Mouse (Mus musculus): ENCODE data around the gene Tjap1. TPM values are rescaled to one million over a fixed set of nuclear protein-coding genes. Genes with fewer than 3 reads are reported as not detected.
A peak's percentile ranks its signal among the peaks of the same experiment; 100 is the strongest.

Tjap1 gene
- polyA plus RNA-seq, 1 experiment from 2014 or later, result 34.6 TPM

DNA sequence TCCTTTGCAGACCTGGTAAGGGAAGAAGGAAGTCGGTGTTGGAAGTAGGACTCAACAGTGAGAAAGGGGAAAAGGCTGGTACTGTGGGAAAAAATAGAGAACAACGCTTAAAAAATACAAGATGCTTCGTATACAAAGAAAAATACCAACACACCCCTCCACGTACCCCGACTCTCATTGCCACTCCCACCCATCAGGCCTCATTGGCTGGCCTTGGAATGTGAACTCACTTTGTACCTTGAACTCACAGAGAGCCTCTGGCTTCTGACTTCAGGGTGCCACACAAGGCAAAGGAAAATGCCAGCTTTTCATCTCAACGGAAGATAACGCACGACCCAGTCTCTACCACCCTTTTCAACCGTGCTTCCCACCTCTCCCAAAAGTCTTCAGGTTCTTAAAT lies 314 bp upstream of the Tjap1 start:
- Histone ChIP-seq H3K36me3 (ENCODE audit: control insufficient read depth, insufficient read depth, low read length) (peaks cover 25% of the 10 kb centered on the region), H3K27ac (replicated peaks in 1 of 2; ENCODE audit: control insufficient read depth in 1 of 2, insufficient read depth in 1 of 2, low read depth in 2 of 2, low read length in 2 of 2) (peak overlapping the region in 1 of 2 experiments; percentile 88; a peak in 1 of 4 replicates), H3K4me1 (ENCODE audit: control insufficient read depth in 2 of 2, insufficient read depth in 2 of 2, low read length in 2 of 2) (peaks cover 10 to 26% of the 10 kb centered on the region in 2 experiments), H3K27me3 (ENCODE audit: control insufficient read depth, insufficient read depth, low read length) (no peaks in the 10 kb centered on the region), H3K9me3 (ENCODE audit: control insufficient read depth, low read length) (no peaks in the 10 kb centered on the region), H3K9ac (ENCODE audit: low read length) (peak overlapping the region; percentile 86; the same call in 1 of the 2 replicates), H3K4me3 (ENCODE audit: control insufficient read depth in 1 of 2, insufficient read depth in 1 of 2, low read depth in 1 of 2, low read length in 2 of 2) (peak overlapping the region; percentile 4 to 80; a peak in 3 of 4 replicates), H3K4me2 (ENCODE audit: low read length) (peak overlapping the region; percentile 94)
- ATAC-seq (ENCODE audit: insufficient number of reproducible peaks, insufficient read depth, low FRiP score, low read depth), result no peak
- 26% methylated on average over 9 of the region's 9 CpGs for WGBS

- peaks cover 27 to 41% of the 10 kb centered on the region in 2 experiments for H3K4me1 ChIP-seq (ENCODE audit: control insufficient read depth in 2 of 2, insufficient read depth in 2 of 2, low read length in 2 of 2)
- 81% methylated on average over 12 of the region's 12 CpGs for WGBS
- peaks cover 46% of the 10 kb centered on the region for H3K36me3 ChIP-seq (ENCODE audit: control insufficient read depth, insufficient read depth, low read length)
- peak overlapping the region; percentile 56 to 64; a peak in 3 of 4 replicates for H3K27ac ChIP-seq (replicated peaks in 1 of 2; ENCODE audit: control insufficient read depth in 1 of 2, insufficient read depth in 1 of 2, low read depth in 2 of 2, low read length in 2 of 2)
- H3K27me3 ChIP-seq (ENCODE audit: control insufficient read depth, insufficient read depth, low read length), result no peaks in the 10 kb centered on the region
- ATAC-seq (ENCODE audit: insufficient number of reproducible peaks, insufficient read depth, low FRiP score, low read depth), result no peak
- H3K4me2 ChIP-seq (ENCODE audit: low read length), result no peak overlapping the region
- H3K9ac ChIP-seq (ENCODE audit: low read length), result peak overlapping the region; percentile 13; the same call in 1 of the 2 replicates
- no peaks in the 10 kb centered on the region for H3K9me3 ChIP-seq (ENCODE audit: control insufficient read depth, low read length)
- H3K4me3 ChIP-seq (ENCODE audit: control insufficient read depth in 1 of 2, insufficient read depth in 1 of 2, low read depth in 1 of 2, low read length in 2 of 2), result no peak overlapping the region
Observed at GRCm38 (mm10) chr17:46278011-46278765, 4.6 kb downstream of the Tjap1 start.

DNA sequence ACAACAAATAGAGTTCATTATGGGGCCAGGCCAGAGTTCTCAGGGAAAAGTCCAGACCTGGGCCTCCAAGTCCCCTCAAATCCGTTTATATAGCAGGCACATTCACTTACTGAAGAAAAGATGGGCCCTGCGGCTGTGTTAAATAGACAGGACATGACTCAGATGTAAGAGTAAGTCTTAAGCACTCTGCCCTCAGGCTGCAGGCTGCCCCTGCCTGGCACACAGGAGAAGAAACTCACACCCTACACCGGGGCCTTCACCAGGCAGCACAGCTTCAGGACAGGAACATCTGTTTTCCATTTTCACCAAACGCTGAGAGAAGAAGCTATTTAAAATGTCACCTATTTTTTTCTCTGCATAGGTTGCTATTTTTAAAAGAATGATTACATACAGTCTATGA lies 5.2 kb downstream of the Tjap1 start:
- Histone ChIP-seq H3K4me3 (ENCODE audit: control insufficient read depth in 1 of 2, insufficient read depth in 1 of 2, low read depth in 1 of 2, low read length in 2 of 2) (no peak overlapping the region), H3K36me3 (ENCODE audit: control insufficient read depth, insufficient read depth, low read length) (peaks cover 49% of the 10 kb centered on the region), H3K9ac (ENCODE audit: low read length) (peak overlapping the region; percentile 21; the same call in 1 of the 2 replicates), H3K4me1 (ENCODE audit: control insufficient read depth in 2 of 2, insufficient read depth in 2 of 2, low read length in 2 of 2) (peaks cover 27 to 45% of the 10 kb centered on the region in 2 experiments), H3K27ac (replicated peaks in 1 of 2; ENCODE audit: control insufficient read depth in 1 of 2, insufficient read depth in 1 of 2, low read depth in 2 of 2, low read length in 2 of 2) (peak overlapping the region; percentile 38 to 56; a peak in 1 of 4 replicates), H3K4me2 (ENCODE audit: low read length) (no peak overlapping the region), H3K9me3 (ENCODE audit: control insufficient read depth, low read length) (no peaks in the 10 kb centered on the region), H3K27me3 (ENCODE audit: control insufficient read depth, insufficient read depth, low read length) (no peaks in the 10 kb centered on the region)
- WGBS, result 67% methylated on average over 4 of the region's 4 CpGs
- no peak for ATAC-seq (ENCODE audit: insufficient number of reproducible peaks, insufficient read depth, low FRiP score, low read depth)

GRCm38 (mm10) chr17:46275506-46275905 lies 7.3 kb downstream of the Tjap1 start:
- peaks cover 26 to 38% of the 10 kb centered on the region in 2 experiments for H3K4me1 ChIP-seq (ENCODE audit: control insufficient read depth in 2 of 2, insufficient read depth in 2 of 2, low read length in 2 of 2)
- ATAC-seq (ENCODE audit: insufficient number of reproducible peaks, insufficient read depth, low FRiP score, low read depth), result no peak
- H3K9me3 ChIP-seq (ENCODE audit: control insufficient read depth, low read length), result no peaks in the 10 kb centered on the region

GRCm38 (mm10) chr17:46275034-46275433 lies 7.8 kb downstream of the Tjap1 start:
- no peak overlapping the region for H3K4me2 ChIP-seq (ENCODE audit: low read length)
- H3K27ac ChIP-seq (replicated peaks in 1 of 2; ENCODE audit: control insufficient read depth in 1 of 2, insufficient read depth in 1 of 2, low read depth in 2 of 2, low read length in 2 of 2), result no peak overlapping the region
- H3K36me3 ChIP-seq (ENCODE audit: control insufficient read depth, insufficient read depth, low read length), result peaks cover 62% of the 10 kb centered on the region
- 89% methylated on average over 6 of the region's 6 CpGs for WGBS
- no peak overlapping the region for H3K9ac ChIP-seq (ENCODE audit: low read length)
- H3K4me1 ChIP-seq (ENCODE audit: control insufficient read depth in 2 of 2, insufficient read depth in 2 of 2, low read length in 2 of 2), result peaks cover 26 to 38% of the 10 kb centered on the region in 2 experiments
- H3K4me3 ChIP-seq (ENCODE audit: control insufficient read depth in 1 of 2, insufficient read depth in 1 of 2, low read depth in 1 of 2, low read length in 2 of 2), result no peak overlapping the region
- no peak for ATAC-seq (ENCODE audit: insufficient number of reproducible peaks, insufficient read depth, low FRiP score, low read depth)
- H3K9me3 ChIP-seq (ENCODE audit: control insufficient read depth, low read length), result no peaks in the 10 kb centered on the region
- H3K27me3 ChIP-seq (ENCODE audit: control insufficient read depth, insufficient read depth, low read length), result no peaks in the 10 kb centered on the region

More at GRCm38 (mm10) chr17:46275506-46275905, 7.3 kb downstream of the Tjap1 start:
- H3K27ac ChIP-seq (replicated peaks in 1 of 2; ENCODE audit: control insufficient read depth in 1 of 2, insufficient read depth in 1 of 2, low read depth in 2 of 2, low read length in 2 of 2), result no peak overlapping the region
- H3K27me3 ChIP-seq (ENCODE audit: control insufficient read depth, insufficient read depth, low read length), result no peaks in the 10 kb centered on the region
- H3K4me2 ChIP-seq (ENCODE audit: low read length), result no peak overlapping the region
- 50% methylated on average over 10 of the region's 10 CpGs for WGBS
- H3K4me3 ChIP-seq (ENCODE audit: control insufficient read depth in 1 of 2, insufficient read depth in 1 of 2, low read depth in 1 of 2, low read length in 2 of 2), result no peak overlapping the region
- peaks cover 62% of the 10 kb centered on the region for H3K36me3 ChIP-seq (ENCODE audit: control insufficient read depth, insufficient read depth, low read length)
- no peak overlapping the region for H3K9ac ChIP-seq (ENCODE audit: low read length)

GRCm38 (mm10) chr17:46274465-46274864 lies 8.4 kb downstream of the Tjap1 start:
- peaks cover 28 to 43% of the 10 kb centered on the region in 2 experiments for H3K4me1 ChIP-seq (ENCODE audit: control insufficient read depth in 2 of 2, insufficient read depth in 2 of 2, low read length in 2 of 2)
- peak overlapping the region; percentile 40; the same call in 1 of the 2 replicates for H3K9ac ChIP-seq (ENCODE audit: low read length)

GRCm38 (mm10) chr17:46273803-46274236 lies 9.0 kb downstream of the Tjap1 start:
- Histone ChIP-seq H3K4me1 (ENCODE audit: control insufficient read depth in 2 of 2, insufficient read depth in 2 of 2, low read length in 2 of 2) (peaks cover 30 to 43% of the 10 kb centered on the region in 2 experiments), H3K4me3 (ENCODE audit: control insufficient read depth in 1 of 2, insufficient read depth in 1 of 2, low read depth in 1 of 2, low read length in 2 of 2) (no peak overlapping the region), H3K27ac (replicated peaks in 1 of 2; ENCODE audit: control insufficient read depth in 1 of 2, insufficient read depth in 1 of 2, low read depth in 2 of 2, low read length in 2 of 2) (peak overlapping the region; percentile 46 to 75), H3K9me3 (ENCODE audit: control insufficient read depth, low read length) (no peaks in the 10 kb centered on the region), H3K27me3 (ENCODE audit: control insufficient read depth, insufficient read depth, low read length) (no peaks in the 10 kb centered on the region), H3K9ac (ENCODE audit: low read length) (no peak overlapping the region), H3K36me3 (ENCODE audit: control insufficient read depth, insufficient read depth, low read length) (peaks cover 61% of the 10 kb centered on the region), H3K4me2 (ENCODE audit: low read length) (0 out of 2 replicates have a peak overlapping the region, but pooled peaks have one; percentile 3)
- 0 out of 2 replicates have a peak, but pooled peaks have one; percentile 8 for ATAC-seq (ENCODE audit: insufficient number of reproducible peaks, insufficient read depth, low FRiP score, low read depth)
- 19% methylated on average over 1 of the region's 1 CpGs for WGBS

More at GRCm38 (mm10) chr17:46274465-46274864, 8.4 kb downstream of the Tjap1 start:
- H3K27me3 ChIP-seq (ENCODE audit: control insufficient read depth, insufficient read depth, low read length), result no peaks in the 10 kb centered on the region
- peaks cover 63% of the 10 kb centered on the region for H3K36me3 ChIP-seq (ENCODE audit: control insufficient read depth, insufficient read depth, low read length)
- H3K4me3 ChIP-seq (ENCODE audit: control insufficient read depth in 1 of 2, insufficient read depth in 1 of 2, low read depth in 1 of 2, low read length in 2 of 2), result no peak overlapping the region
- ATAC-seq (ENCODE audit: insufficient number of reproducible peaks, insufficient read depth, low FRiP score, low read depth), result no peak
- H3K4me2 ChIP-seq (ENCODE audit: low read length), result no peak overlapping the region
- H3K9me3 ChIP-seq (ENCODE audit: control insufficient read depth, low read length), result no peaks in the 10 kb centered on the region
- WGBS, result 71% methylated on average over 6 of the region's 6 CpGs
- peak overlapping the region; percentile 46 to 75; a peak in 2 of 4 replicates for H3K27ac ChIP-seq (replicated peaks in 1 of 2; ENCODE audit: control insufficient read depth in 1 of 2, insufficient read depth in 1 of 2, low read depth in 2 of 2, low read length in 2 of 2)

Data from heart, embryonic 14.5 days (tissue).